Mouse (Mus musculus): Measurements from ENCODE around the gene Cdc42. TPM values are rescaled to one million over a fixed set of nuclear protein-coding genes. Genes with fewer than 3 reads are reported as not detected.

Gene Cdc42
- polyA plus RNA-seq, 1 experiment from 2014 or later, result 324 TPM

GRCm38 (mm10) chr4:137277600-137278143 lies 79.8 kb downstream of the Cdc42 start:
- Histone ChIP-seq H3K4me1 (peaks cover 9% of the 10 kb centered on the region), H3K36me3 (no peaks in the 10 kb centered on the region), H3K9me3 (replicated peaks) (no peaks in the 10 kb centered on the region), H3K4me3 (peak overlapping the region; percentile 45), H3K27ac (no peak overlapping the region), H3K27me3 (replicated peaks) (peaks cover 94% of the 10 kb centered on the region), H3K4me2 (peak overlapping the region; percentile 64), H3K9ac (no peak overlapping the region)
- 1% methylated on average over 70 of the region's 71 CpGs for WGBS (ENCODE audit: insufficient replicate concordance)
- no peak for ATAC-seq

- Histone ChIP-seq H3K36me3 (no peaks in the 10 kb centered on the region), H3K4me1 (peaks cover 9% of the 10 kb centered on the region), H3K4me2 (peak within 1 kb of the TSS; percentile 64), H3K27me3 (replicated peaks) (peaks cover 91% of the 10 kb centered on the region), H3K4me3 (peak within 1 kb of the TSS; percentile 45), H3K27ac (no peak within 1 kb of the TSS), H3K9ac (peak within 1 kb of the TSS; percentile 35; the same call in 1 of the 2 replicates), H3K9me3 (replicated peaks) (no peaks in the 10 kb centered on the region)
- ATAC-seq, result 0 out of 2 replicates have a peak, but pooled peaks have one; percentile 42
- WGBS (ENCODE audit: insufficient replicate concordance), result 0% methylated on average over 18 of the region's 45 CpGs
These were observed 80.4 kb downstream of the Cdc42 start, which contains the start of gene Wnt4 for GRCm38 (mm10) chr4:137277166-137277513. Gene Wnt4 (plus strand): TSS chr4:137277489.

GRCm38 (mm10) chr4:137276443-137277165 lies 80.9 kb downstream of the Cdc42 start:
- peak overlapping the region; percentile 45 for H3K4me3 ChIP-seq
- WGBS (ENCODE audit: insufficient replicate concordance), result 2% methylated on average over 43 of the region's 46 CpGs
- H3K27me3 ChIP-seq (replicated peaks), result peaks cover 89% of the 10 kb centered on the region
- peak overlapping the region; percentile 35; the same call in 1 of the 2 replicates for H3K9ac ChIP-seq
- 0 out of 2 replicates have a peak, but pooled peaks have one; percentile 18 for ATAC-seq
- no peaks in the 10 kb centered on the region for H3K9me3 ChIP-seq (replicated peaks)
- peak overlapping the region; percentile 64 for H3K4me2 ChIP-seq
- H3K4me1 ChIP-seq, result peaks cover 9% of the 10 kb centered on the region
- H3K36me3 ChIP-seq, result no peaks in the 10 kb centered on the region
- H3K27ac ChIP-seq, result no peak overlapping the region

DNA sequence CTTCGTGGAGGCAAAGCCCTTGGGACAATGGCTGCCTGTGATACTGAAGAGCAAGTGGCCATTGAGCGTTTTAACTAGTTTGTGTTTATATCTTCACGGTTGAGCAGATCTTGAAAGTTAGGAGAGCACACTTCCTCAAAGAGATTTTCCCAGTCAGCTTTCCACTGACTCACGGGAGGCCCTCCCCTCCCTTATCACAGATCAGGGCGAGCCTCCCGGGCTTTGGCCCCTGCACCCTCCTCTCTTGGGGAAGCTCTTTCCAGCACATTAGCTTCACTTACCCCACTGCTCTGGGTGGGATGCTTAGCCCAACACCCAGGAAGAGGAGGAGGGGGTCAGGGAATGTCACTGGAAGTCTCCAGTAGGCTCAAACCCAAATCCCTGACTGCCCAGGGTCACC lies 83.2 kb downstream of the Cdc42 start:
- Histone ChIP-seq H3K9me3 (replicated peaks) (no peaks in the 10 kb centered on the region), H3K27me3 (replicated peaks) (peaks cover 83% of the 10 kb centered on the region), H3K27ac (no peak overlapping the region), H3K4me2 (no peak overlapping the region), H3K4me1 (peaks cover 9% of the 10 kb centered on the region), H3K4me3 (no peak overlapping the region), H3K36me3 (no peaks in the 10 kb centered on the region), H3K9ac (no peak overlapping the region)
- no peak for ATAC-seq
- WGBS (ENCODE audit: insufficient replicate concordance), result 9% methylated on average over 6 of the region's 6 CpGs

DNA sequence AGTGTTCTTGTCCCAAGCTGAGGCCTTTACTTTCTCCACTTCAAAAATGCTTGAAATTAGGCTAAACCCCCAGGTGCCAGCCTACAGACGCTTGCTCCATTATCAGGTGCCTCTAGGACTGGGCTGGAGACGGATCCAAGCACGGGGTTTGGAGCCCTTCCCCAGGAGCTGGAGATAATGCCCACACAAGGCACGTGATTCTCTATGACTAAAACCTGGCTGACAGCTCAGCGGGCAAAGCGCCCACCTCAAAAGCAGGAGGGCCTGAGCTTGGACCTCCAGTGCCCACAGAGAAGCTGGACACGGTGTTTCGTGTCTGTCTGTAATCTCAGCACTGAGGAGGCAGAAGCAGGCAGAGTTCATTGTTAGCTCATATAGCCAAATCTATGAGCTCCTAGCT lies 85.7 kb downstream of the Cdc42 start:
- 67% methylated on average over 8 of the region's 8 CpGs for WGBS (ENCODE audit: insufficient replicate concordance)
- no peak overlapping the region for H3K27ac ChIP-seq
- no peaks in the 10 kb centered on the region for H3K36me3 ChIP-seq
- no peak overlapping the region for H3K4me2 ChIP-seq
- H3K4me3 ChIP-seq, result no peak overlapping the region
- no peaks in the 10 kb centered on the region for H3K9me3 ChIP-seq (replicated peaks)
- no peak overlapping the region for H3K9ac ChIP-seq
- H3K27me3 ChIP-seq (replicated peaks), result peaks cover 71% of the 10 kb centered on the region
- peaks cover 5% of the 10 kb centered on the region; the same call in 1 of the 2 replicates for H3K4me1 ChIP-seq
- no peak for ATAC-seq

Other genes starting within 250 kb of the Cdc42 start
- 0.58 and 1.0 TPM in 2 replicates for gene Wnt4, start 80.2 kb downstream of the Cdc42 start, polyA plus RNA-seq (2016; fragmentation: Nextera tagmentation; extraction: Ambion mirVana)
- gene Cela3a, start 52.1 kb upstream of the Cdc42 start, polyA plus RNA-seq (2016; fragmentation: Nextera tagmentation; extraction: Ambion mirVana), result not detected in 2 replicates
- gene Cela3b, start 72.8 kb upstream of the Cdc42 start, polyA plus RNA-seq (2016; fragmentation: Nextera tagmentation; extraction: Ambion mirVana), result not detected in 2 replicates
- gene 1700013G24Rik, start 95.6 kb upstream of the Cdc42 start, polyA plus RNA-seq (2016; fragmentation: Nextera tagmentation; extraction: Ambion mirVana), result not detected in 2 replicates
- 6.4 and 7.3 TPM in 2 replicates for gene Hspg2, start 111.0 kb upstream of the Cdc42 start, polyA plus RNA-seq (2016; fragmentation: Nextera tagmentation; extraction: Ambion mirVana)
- gene Ldlrad2, start 216.8 kb upstream of the Cdc42 start, polyA plus RNA-seq (2016; fragmentation: Nextera tagmentation; extraction: Ambion mirVana), result not detected in 2 replicates
- 50.5 and 56.7 TPM in 2 replicates for gene Usp48, start 236.0 kb upstream of the Cdc42 start, polyA plus RNA-seq (2016; fragmentation: Nextera tagmentation; extraction: Ambion mirVana)